Mouse (Mus musculus): Measurements from ENCODE around the gene Btbd18.

The Btbd18 gene

GRCm38 (mm10) chr2:84703497-84703896 is 44.6 kb downstream of the Btbd18 start:
- no peak for DNase-seq (ENCODE audit: low spot score in 2 of 2)

DNA sequence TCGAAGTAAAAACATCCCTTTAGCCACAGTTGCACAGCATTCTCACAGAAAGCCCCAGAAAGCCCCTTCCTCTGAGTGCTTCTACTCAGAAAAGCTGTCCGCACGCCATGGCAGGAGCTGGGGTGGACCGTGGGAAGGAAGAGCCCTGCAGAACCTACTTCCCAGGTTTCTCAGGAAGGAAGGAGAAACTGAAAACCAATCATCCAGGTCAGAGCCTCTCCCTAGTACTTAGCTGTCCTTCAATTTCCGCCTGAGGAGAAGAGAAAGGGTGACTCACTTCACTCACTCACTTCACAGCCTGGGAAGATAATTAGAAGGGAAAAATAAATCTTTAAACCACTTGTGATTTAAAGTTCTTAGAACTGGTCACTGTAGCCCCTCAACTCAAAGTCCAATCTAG is 45.5 kb downstream of the Btbd18 start:
- DNase-seq (ENCODE audit: low spot score in 2 of 2), result no peak

GRCm38 (mm10) chr2:84705295-84705694 is 46.4 kb downstream of the Btbd18 start:
- DNase-seq (ENCODE audit: low spot score in 2 of 2), result no peak

DNA sequence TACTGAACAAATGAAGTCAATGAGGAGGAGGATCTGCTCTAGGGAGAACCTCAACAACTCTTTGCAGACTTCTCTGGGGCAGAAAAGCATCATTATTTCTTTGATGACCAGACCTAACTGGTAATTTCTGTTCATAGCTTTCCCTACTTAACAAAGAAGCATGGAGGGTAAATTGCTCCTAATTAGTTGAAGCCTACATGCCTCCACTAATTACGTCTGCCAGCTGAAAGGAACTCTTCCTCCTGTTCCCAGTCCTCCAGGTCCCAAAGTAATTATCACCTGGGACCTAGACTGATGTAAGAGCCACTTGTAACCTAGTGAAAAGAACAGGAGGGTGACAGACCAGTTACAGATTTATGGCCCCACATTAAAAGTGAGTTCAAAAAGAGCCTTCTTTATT is 48.6 kb downstream of the Btbd18 start:
- DNase-seq (ENCODE audit: low spot score in 2 of 2), result no peak

DNA sequence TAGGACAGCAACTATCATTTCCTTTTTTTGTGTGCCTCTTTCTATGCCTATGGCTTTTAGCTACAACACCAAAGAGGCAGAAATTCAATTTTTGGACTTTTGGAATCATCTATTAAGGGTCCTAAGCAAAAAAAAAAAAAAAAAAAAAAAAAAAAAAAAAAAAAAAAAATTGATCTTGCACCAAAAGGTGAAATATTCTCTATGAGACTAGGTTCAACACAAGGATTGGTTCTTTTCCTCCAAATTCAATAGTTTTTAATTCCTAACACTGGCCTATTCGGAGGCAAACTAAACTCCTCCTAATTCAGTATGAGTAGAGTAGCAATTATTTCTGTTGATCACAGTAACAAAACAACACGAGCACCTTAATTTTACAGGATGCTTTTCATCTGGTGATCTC is 53.0 kb downstream of the Btbd18 start:
- DNase-seq (ENCODE audit: low spot score in 2 of 2), result no peak

DNA sequence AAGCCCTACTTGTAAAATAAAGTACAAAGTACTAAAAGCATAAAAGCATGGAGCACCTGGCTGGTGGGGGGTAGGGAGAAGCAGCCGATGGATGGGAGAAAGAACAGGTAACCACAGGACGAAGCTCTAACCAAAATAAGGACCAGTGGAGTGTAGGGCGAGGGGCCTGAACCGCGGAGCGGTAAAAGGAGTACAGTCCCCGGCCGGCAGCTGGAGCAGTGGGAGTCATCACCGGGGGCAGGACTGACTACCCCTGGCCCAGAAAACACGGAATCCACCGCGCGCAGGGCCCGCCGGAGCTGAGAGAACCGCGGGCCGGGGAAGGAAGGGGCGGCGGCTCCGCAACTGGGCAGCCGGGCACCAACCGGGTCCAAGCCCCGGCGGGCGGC is 55.5 kb downstream of the Btbd18 start:
- peak in 1 of 2 experiments; percentile 25 for DNase-seq (ENCODE audit: low spot score in 2 of 2)

DNA sequence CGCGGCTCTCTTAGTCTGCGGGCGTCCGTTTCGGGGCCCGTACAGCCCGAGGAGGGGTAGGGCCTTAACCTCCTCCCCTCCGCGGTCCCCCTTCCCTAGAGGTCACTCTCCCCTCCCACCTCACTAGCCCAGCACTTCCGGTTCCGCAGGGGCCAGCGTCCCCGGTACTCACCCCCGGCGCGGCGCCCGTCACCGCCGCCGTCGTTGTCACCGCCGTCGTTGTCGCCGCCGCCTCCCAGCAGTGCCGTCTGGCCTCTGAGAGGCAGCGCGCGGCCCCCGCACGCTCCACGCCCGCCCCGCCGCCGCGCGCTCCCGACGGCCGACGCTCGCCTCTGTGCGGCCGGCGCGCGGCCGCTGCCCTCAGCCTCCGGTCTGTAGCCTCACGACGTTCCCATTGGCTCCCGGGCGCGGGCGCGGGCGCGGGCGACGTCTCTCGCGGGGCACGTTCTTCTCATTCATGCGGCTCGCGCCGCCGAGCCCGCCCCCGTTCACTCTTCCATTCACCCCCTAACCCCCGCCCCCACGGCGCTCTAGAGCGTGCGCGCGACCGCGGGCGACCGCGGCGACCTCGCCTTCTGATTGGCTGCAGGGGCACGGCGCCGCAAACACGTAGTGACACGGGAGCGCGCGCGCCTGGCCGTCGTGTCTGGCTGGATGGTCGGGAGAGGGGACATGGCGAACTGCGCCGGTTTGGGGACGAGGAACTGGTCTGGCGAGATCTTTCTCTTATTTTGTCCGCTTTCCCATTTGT is 56.1 kb downstream of the Btbd18 start, which contains the start of gene Zdhhc5:
Gene Zdhhc5, minus strand, starts transcription at position 370 of the 751 bp plus-strand sequence.
- DNase-seq (ENCODE audit: low spot score in 2 of 2), result peak; percentile 97 to 98

GRCm38 (mm10) chr2:84715562-84716361 is 56.9 kb downstream of the Btbd18 start:
- DNase-seq (ENCODE audit: low spot score in 2 of 2), result peak; percentile 86 to 93

DNA sequence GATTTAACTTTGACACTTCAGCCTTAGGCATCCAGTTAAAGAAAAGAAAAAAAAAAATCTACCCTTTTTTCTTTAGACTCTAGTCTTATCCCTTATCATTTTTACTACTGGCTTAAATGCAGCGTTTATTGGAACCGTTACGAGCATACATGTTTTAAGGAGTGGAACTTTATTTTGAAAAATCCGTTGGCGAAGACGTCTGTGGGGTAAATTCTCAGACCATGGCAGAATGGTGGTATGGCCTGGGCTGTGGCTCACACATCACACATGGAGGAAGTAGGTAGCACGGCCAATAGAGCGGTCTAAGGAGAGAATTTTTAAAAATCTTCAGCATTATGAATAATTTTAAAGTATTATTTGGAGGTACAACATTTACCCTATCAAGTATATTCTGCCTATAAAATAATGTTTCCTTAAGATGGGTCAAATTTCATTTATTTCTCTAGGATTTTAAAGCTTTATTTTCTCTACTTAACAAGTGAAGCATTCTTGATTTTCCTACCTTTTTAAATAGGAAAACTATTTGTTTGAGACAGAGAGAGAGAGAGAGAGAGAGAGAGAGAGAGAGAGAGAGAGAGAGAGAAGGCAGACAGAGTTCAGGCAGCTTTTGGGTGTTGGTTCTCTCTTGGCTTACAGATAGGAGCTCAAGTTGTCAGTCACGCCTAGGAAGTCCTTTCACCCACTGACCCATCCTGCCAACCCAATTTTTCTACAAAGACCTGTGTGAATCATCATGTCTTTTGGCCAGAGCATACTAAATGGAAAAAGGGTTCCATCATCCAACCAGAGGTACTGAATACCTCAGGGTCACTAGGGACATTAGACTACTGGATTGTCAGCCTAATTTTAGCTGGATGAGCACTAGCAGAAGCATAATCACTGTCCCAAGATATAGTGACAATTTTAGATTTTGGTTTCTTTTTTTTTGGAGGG is 57.8 kb downstream of the Btbd18 start:
- no peak for DNase-seq (ENCODE audit: low spot score in 2 of 2)

GRCm38 (mm10) chr2:84717357-84717756 is 58.5 kb downstream of the Btbd18 start:
- no peak for DNase-seq (ENCODE audit: low spot score in 2 of 2)
